Mouse (Mus musculus) splenic B cell, adult 2 months (primary cell): ENCODE data around the gene Tbc1d22a.

Experiments
- DNase-seq: peaks from one replicate; pipeline ENCODE4 v3.0.0-alpha.2; 2011; ENCODE audit warnings: low read depth, low spot score
- H3K27me3 ChIP-seq: 2 replicates; pipeline ENCODE4 v1.6.1; 2012; ENCODE audit warnings: mild to moderate bottlenecking, low read length, moderate library complexity, mixed read lengths; ENCODE audit not compliant: control insufficient read depth, poor library complexity, insufficient read depth, severe bottlenecking
- H3K36me3 ChIP-seq: 2 replicates; pipeline ENCODE4 v1.6.1; 2012; ENCODE audit warnings: mild to moderate bottlenecking, low read length, moderate library complexity, mixed read lengths; ENCODE audit not compliant: control insufficient read depth, poor library complexity, insufficient read depth, severe bottlenecking

Tbc1d22a gene

GRCm38 (mm10) chr15:86256201-86256600 is 41.9 kb downstream of the Tbc1d22a start:
- Histone ChIP-seq H3K36me3 (no peaks in the 10 kb centered on the region; the same call in 1 of the 2 replicates), H3K27me3 (no peaks in the 10 kb centered on the region)
- no peak for DNase-seq

- no peak for DNase-seq
- Histone ChIP-seq H3K36me3 (no peaks in the 10 kb centered on the region; the same call in 1 of the 2 replicates), H3K27me3 (no peaks in the 10 kb centered on the region)
Observed at GRCm38 (mm10) chr15:86256728-86257179, 42.5 kb downstream of the Tbc1d22a start.

GRCm38 (mm10) chr15:86257916-86258685 is 43.8 kb downstream of the Tbc1d22a start:
- Histone ChIP-seq H3K36me3 (no peaks in the 10 kb centered on the region; the same call in 1 of the 2 replicates), H3K27me3 (no peaks in the 10 kb centered on the region)
- no peak for DNase-seq

GRCm38 (mm10) chr15:86259233-86259632 is 45.0 kb downstream of the Tbc1d22a start:
- H3K36me3 ChIP-seq, result no peaks in the 10 kb centered on the region; the same call in 1 of the 2 replicates
- H3K27me3 ChIP-seq, result no peaks in the 10 kb centered on the region
- DNase-seq, result no peak

- no peak for DNase-seq
- Histone ChIP-seq H3K27me3 (no peaks in the 10 kb centered on the region), H3K36me3 (no peaks in the 10 kb centered on the region; the same call in 1 of the 2 replicates)
Observed at GRCm38 (mm10) chr15:86260111-86260510, 45.9 kb downstream of the Tbc1d22a start.

- Histone ChIP-seq H3K36me3 (no peaks in the 10 kb centered on the region), H3K27me3 (no peaks in the 10 kb centered on the region)
- no peak for DNase-seq
Observed at GRCm38 (mm10) chr15:86264389-86264788, 50.1 kb downstream of the Tbc1d22a start.

GRCm38 (mm10) chr15:86264803-86265202 is 50.5 kb downstream of the Tbc1d22a start:
- no peaks in the 10 kb centered on the region for H3K36me3 ChIP-seq
- no peaks in the 10 kb centered on the region for H3K27me3 ChIP-seq
- DNase-seq, result no peak

- Histone ChIP-seq H3K36me3 (no peaks in the 10 kb centered on the region), H3K27me3 (no peaks in the 10 kb centered on the region)
- DNase-seq, result no peak
Observed at GRCm38 (mm10) chr15:86266975-86267374, 52.7 kb downstream of the Tbc1d22a start.

- DNase-seq, result no peak
- H3K36me3 ChIP-seq, result no peaks in the 10 kb centered on the region
- no peaks in the 10 kb centered on the region for H3K27me3 ChIP-seq
Observed at GRCm38 (mm10) chr15:86268526-86268925, 54.3 kb downstream of the Tbc1d22a start.

GRCm38 (mm10) chr15:86275754-86276153 is 61.5 kb downstream of the Tbc1d22a start:
- no peaks in the 10 kb centered on the region for H3K27me3 ChIP-seq
- H3K36me3 ChIP-seq, result no peaks in the 10 kb centered on the region
- no peak for DNase-seq

GRCm38 (mm10) chr15:86276538-86277264 is 62.4 kb downstream of the Tbc1d22a start:
- DNase-seq, result no peak
- H3K27me3 ChIP-seq, result no peaks in the 10 kb centered on the region
- H3K36me3 ChIP-seq, result no peaks in the 10 kb centered on the region

GRCm38 (mm10) chr15:86277428-86277827 is 63.2 kb downstream of the Tbc1d22a start:
- Histone ChIP-seq H3K36me3 (no peaks in the 10 kb centered on the region), H3K27me3 (no peaks in the 10 kb centered on the region)
- no peak for DNase-seq

GRCm38 (mm10) chr15:86279059-86279974 is 65.1 kb downstream of the Tbc1d22a start:
- no peak for DNase-seq
- no peaks in the 10 kb centered on the region for H3K36me3 ChIP-seq
- H3K27me3 ChIP-seq, result no peaks in the 10 kb centered on the region

- H3K36me3 ChIP-seq, result no peaks in the 10 kb centered on the region
- no peak for DNase-seq
- H3K27me3 ChIP-seq, result no peaks in the 10 kb centered on the region
Observed at GRCm38 (mm10) chr15:86280137-86280536, 65.9 kb downstream of the Tbc1d22a start.
